Mouse (Mus musculus): Measurements from ENCODE around the gene Aurkb.

Gene Aurkb

DNA sequence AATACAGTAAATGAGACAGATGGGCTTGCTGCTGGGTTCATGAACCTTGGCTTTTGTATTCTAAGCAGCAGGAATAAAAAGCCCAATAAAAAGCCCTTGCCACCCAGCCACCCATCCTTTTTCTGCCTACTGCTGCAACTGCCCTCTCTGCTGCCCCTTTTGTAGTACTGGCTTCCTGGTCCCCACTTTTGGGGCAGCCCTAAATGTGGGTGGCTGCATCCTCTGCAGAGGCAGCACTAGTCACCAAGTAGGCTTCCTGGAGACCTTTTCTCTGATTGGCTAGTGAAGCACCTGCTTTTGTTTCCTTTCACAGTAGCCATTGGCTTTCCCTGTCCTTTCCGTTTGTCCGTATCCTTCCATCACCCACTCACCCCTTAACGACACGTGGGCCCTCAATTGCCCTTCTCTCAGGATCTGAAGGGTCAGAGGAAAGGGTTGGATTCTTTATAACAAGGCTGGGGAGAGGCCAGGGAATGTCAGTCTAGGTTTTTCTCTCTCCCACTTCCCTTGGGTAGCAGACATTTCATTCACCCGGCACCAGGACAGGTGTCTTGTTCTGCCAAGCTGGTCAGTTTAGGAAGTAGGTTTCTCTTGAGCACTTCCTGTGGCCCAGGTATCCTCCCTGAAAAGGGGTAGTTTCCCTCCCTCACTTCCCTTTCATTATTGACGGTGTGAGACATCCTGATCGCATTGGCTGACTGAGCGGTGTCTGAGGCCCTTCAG, 52.8 kb downstream of the Aurkb start:
- DNase-seq (ENCODE audit: low spot score), result no peak

DNA sequence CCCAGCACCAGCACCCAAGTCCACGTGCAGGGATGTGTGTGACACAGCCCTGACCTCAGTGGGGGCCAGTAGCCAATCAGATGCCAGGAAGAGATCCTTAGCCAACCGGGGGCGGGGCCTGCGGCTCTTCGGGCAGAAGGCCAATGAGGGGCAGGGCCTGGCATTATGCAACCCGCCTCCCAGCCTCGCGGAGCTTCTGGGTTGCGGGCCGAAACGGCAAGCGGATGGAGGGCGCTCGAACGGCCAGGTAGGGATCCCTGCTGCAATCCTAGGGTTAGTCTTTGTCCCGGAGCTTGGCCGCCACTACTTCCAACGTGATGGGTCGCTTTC, 53.3 kb downstream of the Aurkb start:
- DNase-seq (ENCODE audit: low spot score), result peak; percentile 92

DNA sequence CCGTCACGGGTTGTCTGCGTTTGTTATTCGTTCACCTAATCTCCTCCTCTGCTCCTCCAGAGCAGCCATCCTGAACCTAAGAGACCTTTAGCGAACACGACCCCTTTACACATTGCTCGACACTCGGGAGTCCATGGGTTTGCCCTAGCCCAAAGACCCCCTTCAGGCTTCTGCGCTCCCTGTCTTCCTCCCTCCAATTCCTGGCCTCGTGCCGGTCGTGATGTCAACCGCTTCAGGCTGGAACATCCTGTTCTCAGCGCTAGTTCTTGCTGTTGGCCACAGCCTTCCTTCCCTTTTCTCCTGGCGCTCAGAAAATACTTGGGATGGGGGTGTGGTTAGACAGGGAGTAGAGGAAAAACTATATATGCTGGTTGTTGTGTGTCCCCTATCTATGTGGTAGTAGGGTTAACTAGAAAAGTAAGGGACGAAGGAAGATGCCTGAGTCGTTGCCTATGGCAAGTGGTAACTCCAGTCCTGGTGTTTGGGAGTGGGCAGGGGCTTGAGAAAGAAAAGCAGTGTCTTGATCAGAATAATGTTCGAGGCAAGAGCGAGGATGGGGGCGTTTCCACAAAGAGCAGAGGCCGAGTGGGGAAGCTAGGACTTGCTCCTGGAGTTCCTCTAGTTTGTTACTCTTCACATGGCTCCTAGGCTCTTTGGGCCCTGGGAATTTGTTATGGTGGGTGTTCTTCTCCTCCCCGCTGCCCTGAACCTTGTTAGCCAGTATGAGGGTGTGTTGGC, 53.9 kb downstream of the Aurkb start:
- DNase-seq (ENCODE audit: low spot score), result no peak

DNA sequence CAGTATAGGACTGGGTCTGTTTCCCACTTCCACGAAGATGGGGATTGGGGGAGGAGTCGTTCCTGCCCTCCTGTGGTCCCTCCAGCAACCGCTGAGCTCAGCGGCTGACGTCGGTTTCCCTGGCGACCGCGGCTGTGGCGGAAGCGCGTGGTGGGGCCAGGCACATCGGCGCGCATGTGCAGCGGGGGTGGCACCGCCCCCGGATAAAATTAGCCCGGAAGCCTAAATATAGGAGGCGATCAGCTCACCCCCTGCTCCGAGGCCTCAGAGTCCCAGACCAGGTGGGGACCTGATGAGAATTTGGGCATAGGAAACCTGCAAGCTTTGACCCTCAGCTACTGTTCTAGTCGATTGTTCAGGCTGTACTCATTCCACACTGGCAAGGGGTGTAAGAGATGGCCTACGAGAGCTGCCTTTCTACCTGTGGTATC, 54.5 kb downstream of the Aurkb start:
- DNase-seq (ENCODE audit: low spot score), result peak; percentile 82

DNA sequence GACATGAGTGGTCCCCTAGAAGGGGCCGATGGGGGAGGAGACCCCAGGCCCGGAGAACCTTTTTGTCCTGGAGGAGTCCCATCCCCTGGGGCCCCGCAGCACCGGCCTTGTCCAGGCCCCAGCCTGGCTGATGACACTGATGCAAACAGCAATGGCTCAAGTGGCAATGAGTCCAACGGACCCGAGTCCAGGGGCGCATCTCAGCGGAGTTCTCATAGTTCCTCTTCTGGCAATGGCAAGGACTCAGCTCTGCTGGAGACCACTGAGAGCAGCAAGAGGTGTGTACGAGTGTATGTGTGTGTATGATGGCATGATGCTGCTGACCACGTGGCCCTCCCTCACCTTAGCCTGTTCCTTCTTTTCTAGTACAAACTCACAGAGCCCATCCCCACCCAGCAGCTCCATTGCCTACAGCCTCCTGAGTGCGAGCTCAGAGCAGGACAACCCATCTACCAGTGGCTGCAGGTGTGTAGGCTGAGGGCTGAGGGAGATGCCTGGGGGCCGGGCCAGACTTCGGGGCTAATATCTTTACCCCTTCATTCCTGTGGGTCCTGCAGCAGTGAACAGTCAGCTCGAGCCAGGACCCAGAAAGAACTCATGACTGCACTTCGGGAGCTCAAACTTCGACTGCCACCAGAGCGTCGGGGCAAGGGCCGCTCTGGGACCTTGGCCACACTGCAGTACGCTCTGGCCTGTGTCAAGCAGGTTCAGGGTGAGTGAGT, 55.4 kb downstream of the Aurkb start:
- DNase-seq (ENCODE audit: low spot score), result no peak

Data from spleen, adult 12 weeks (tissue).